Mouse (Mus musculus) CH12.LX (cell line): ENCODE results near the gene Oaz3. TPM values are rescaled to one million over a fixed set of nuclear protein-coding genes. Genes with fewer than 3 reads are reported as not detected.

ENCODE experiments used
- DNase-seq: peaks from one replicate; pipeline ENCODE4 v3.0.0-alpha.2; 2013; ENCODE audit errors: extremely low read depth
- H3K27ac ChIP-seq: 2 replicates; pipeline ENCODE4 v1.5.1; 2012; ENCODE audit warnings: low read depth, mild to moderate bottlenecking, control low read depth, moderate library complexity; ENCODE audit not compliant: insufficient read depth
- H3K27me3 ChIP-seq: replicated peaks from 2 replicates; pipeline ENCODE3; 2012; ENCODE audit warnings: inconsistent platforms
- H3K36me3 ChIP-seq, 2 experiments: replicated peaks in 1 of 2; 2 replicates each; pipeline versions ENCODE3 to v1.6.1; 2012; ENCODE audit warnings: inconsistent platforms in 1 of 2, low read length in 1 of 2, mild to moderate bottlenecking in 1 of 2, mixed read lengths in 1 of 2, moderate library complexity in 1 of 2; ENCODE audit not compliant: control insufficient read depth in 1 of 2, insufficient read depth in 1 of 2
- H3K4me1 ChIP-seq, 2 experiments: 2 replicates each; pipeline ENCODE4 v1.6.1; 2012; ENCODE audit warnings: inconsistent platforms in 1 of 2, moderate library complexity in 1 of 2; ENCODE audit not compliant: insufficient read depth in 2 of 2, control insufficient read depth in 1 of 2
- H3K4me2 ChIP-seq: 2 replicates; pipeline ENCODE4 v1.6.1; 2012; ENCODE audit warnings: low read depth, mild to moderate bottlenecking, control low read depth; ENCODE audit not compliant: poor library complexity, insufficient read depth, severe bottlenecking
- H3K4me3 ChIP-seq, 3 experiments: fragments of 150-350 bp in 1 of 3; sonication (generic) in 1 of 3; replicated peaks in 1 of 3; 2 replicates each; pipeline versions ENCODE3 to v1.5.1; 2011 to 2012; ENCODE audit warnings: low read depth in 2 of 3, low read length in 2 of 3, mild to moderate bottlenecking in 2 of 3, moderate library complexity in 2 of 3, control low read depth in 1 of 3, improper control_type of control experiment in 1 of 3, inconsistent platforms in 1 of 3, mixed read lengths in 1 of 3; ENCODE audit not compliant: poor library complexity in 1 of 3
- H3K79me2 ChIP-seq: replicated peaks from 2 replicates; pipeline ENCODE4 v1.6.1; 2012; ENCODE audit warnings: mild to moderate bottlenecking, moderate library complexity; ENCODE audit not compliant: control insufficient read depth, poor library complexity, insufficient read depth, severe bottlenecking; ENCODE audit errors: extremely low read depth
- H3K9ac ChIP-seq: 2 replicates; pipeline ENCODE4 v1.6.1; 2012; ENCODE audit warnings: low read depth, mild to moderate bottlenecking, control low read depth, moderate library complexity; ENCODE audit not compliant: insufficient read depth
- H3K9me3 ChIP-seq: replicated peaks from 2 replicates; pipeline ENCODE3; 2012; ENCODE audit warnings: low read length, inconsistent platforms, mixed read lengths
- BHLHE40 ChIP-seq: IDR thresholded peaks from 2 replicates; pipeline ENCODE4 v1.6.1; 2011; ENCODE audit warnings: mild to moderate bottlenecking, low read depth, low read length, improper control_type of control experiment
- CHD1 ChIP-seq: IDR thresholded peaks from 2 replicates; pipeline ENCODE4 v1.6.1; 2012; ENCODE audit warnings: low read depth, low read length, improper control_type of control experiment, inconsistent platforms
- CHD2 ChIP-seq: IDR thresholded peaks from 2 replicates; pipeline ENCODE4 v1.6.1; 2011; ENCODE audit warnings: low read length, improper control_type of control experiment
- CTCF ChIP-seq, 2 experiments: IDR thresholded peaks in 1 of 2; conservative IDR thresholded peaks in 1 of 2; 2 replicates each; pipeline ENCODE4 v1.5.1; 2011 to 2012; ENCODE audit warnings: low read depth in 2 of 2, low read length in 2 of 2, improper control_type of control experiment in 1 of 2, inconsistent platforms in 1 of 2, mild to moderate bottlenecking in 1 of 2, moderate library complexity in 1 of 2
- E2F4 ChIP-seq: IDR thresholded peaks from 2 replicates; pipeline ENCODE4 v1.6.1; 2011; ENCODE audit warnings: low read depth, low read length, improper control_type of control experiment; ENCODE audit not compliant: insufficient replicate concordance
- ELF1 ChIP-seq: IDR thresholded peaks from 2 replicates; pipeline ENCODE4 v1.6.1; 2014; ENCODE audit warnings: low read depth, mild to moderate bottlenecking, inconsistent platforms, low read length, improper control_type of control experiment
- EP300 ChIP-seq: IDR thresholded peaks from 2 replicates; pipeline ENCODE4 v1.6.1; 2011; ENCODE audit warnings: low read length, improper control_type of control experiment
- GABPA ChIP-seq: IDR thresholded peaks from 2 replicates; pipeline ENCODE4 v1.6.1; 2012; ENCODE audit warnings: low read depth, low read length, improper control_type of control experiment, inconsistent platforms; ENCODE audit not compliant: insufficient replicate concordance
- HCFC1 ChIP-seq: IDR thresholded peaks from 2 replicates; pipeline ENCODE4 v1.6.1; 2012; ENCODE audit warnings: low read depth, mild to moderate bottlenecking, inconsistent platforms, low read length, improper control_type of control experiment
- IRF4 ChIP-seq: IDR thresholded peaks from 2 replicates; pipeline ENCODE4 v1.6.1; 2014; ENCODE audit warnings: low read depth, mild to moderate bottlenecking, inconsistent platforms, low read length, improper control_type of control experiment
- JUN ChIP-seq: IDR thresholded peaks from 2 replicates; pipeline ENCODE4 v1.6.1; 2011; ENCODE audit warnings: low read depth, mild to moderate bottlenecking, low read length, improper control_type of control experiment, moderate library complexity; ENCODE audit not compliant: insufficient read depth
- JUND ChIP-seq: conservative IDR thresholded peaks from 2 replicates; pipeline ENCODE4 v1.6.1; 2011; ENCODE audit warnings: low read depth, low read length, improper control_type of control experiment
- KAT2A ChIP-seq: IDR thresholded peaks from 2 replicates; pipeline ENCODE4 v1.6.1; 2012; ENCODE audit warnings: low read length, improper control_type of control experiment, inconsistent platforms; ENCODE audit not compliant: insufficient replicate concordance
- MAFK ChIP-seq: IDR thresholded peaks from 2 replicates; pipeline ENCODE4 v1.6.1; 2011; ENCODE audit warnings: low read length, improper control_type of control experiment; ENCODE audit not compliant: insufficient replicate concordance
- MAX ChIP-seq: IDR thresholded peaks from 2 replicates; pipeline ENCODE4 v1.6.1; 2011; ENCODE audit warnings: low read length, improper control_type of control experiment
- MAZ ChIP-seq: IDR thresholded peaks from 2 replicates; pipeline ENCODE4 v1.6.1; 2012; ENCODE audit warnings: low read depth, mild to moderate bottlenecking, inconsistent platforms, low read length, improper control_type of control experiment, moderate library complexity
- MEF2A ChIP-seq: IDR thresholded peaks from 2 replicates; pipeline ENCODE4 v1.6.1; 2014; ENCODE audit warnings: low read depth, mild to moderate bottlenecking, inconsistent platforms, low read length, improper control_type of control experiment, borderline replicate concordance
- MXI1 ChIP-seq: IDR thresholded peaks from 2 replicates; pipeline ENCODE4 v1.6.1; 2011; ENCODE audit warnings: mild to moderate bottlenecking, low read depth, low read length, improper control_type of control experiment
- MYC ChIP-seq: IDR thresholded peaks from 2 replicates; pipeline ENCODE4 v1.6.1; 2011; ENCODE audit warnings: low read depth, mild to moderate bottlenecking, improper control_type of control experiment, low read length
- NELFE ChIP-seq: IDR thresholded peaks from 2 replicates; pipeline ENCODE4 v1.6.1; 2011; ENCODE audit warnings: low read depth, low read length, improper control_type of control experiment
- NRF1 ChIP-seq: IDR thresholded peaks from 2 replicates; pipeline ENCODE4 v1.6.1; 2014; ENCODE audit warnings: low read depth, mild to moderate bottlenecking, inconsistent platforms, low read length, improper control_type of control experiment, moderate library complexity
- PAX5 ChIP-seq: IDR thresholded peaks from 2 replicates; pipeline ENCODE4 v1.6.1; 2012; ENCODE audit warnings: low read length, inconsistent platforms, mixed read lengths
- POLR2A ChIP-seq: IDR thresholded peaks from 2 replicates; pipeline ENCODE4 v1.6.1; 2011; ENCODE audit warnings: low read depth, mild to moderate bottlenecking, improper control_type of control experiment, low read length
- POLR2AphosphoS2 ChIP-seq: IDR thresholded peaks from 2 replicates; pipeline ENCODE4 v1.6.1; 2011; ENCODE audit warnings: low read depth, low read length, improper control_type of control experiment
- RAD21 ChIP-seq: IDR thresholded peaks from 2 replicates; pipeline ENCODE4 v1.6.1; 2011; ENCODE audit warnings: low read depth, mild to moderate bottlenecking, low read length, improper control_type of control experiment, moderate library complexity
- RCOR1 ChIP-seq: conservative IDR thresholded peaks from 2 replicates; pipeline ENCODE4 v1.6.1; 2012; ENCODE audit warnings: low read depth, mild to moderate bottlenecking, inconsistent platforms, low read length, improper control_type of control experiment
- SIN3A ChIP-seq: IDR thresholded peaks from 2 replicates; pipeline ENCODE4 v1.6.1; 2012; ENCODE audit warnings: low read length, improper control_type of control experiment, inconsistent platforms
- SMC3 ChIP-seq: IDR thresholded peaks from 2 replicates; pipeline ENCODE4 v1.6.1; 2011; ENCODE audit warnings: low read depth, low read length, improper control_type of control experiment
- TBP ChIP-seq: conservative IDR thresholded peaks from 2 replicates; pipeline ENCODE4 v1.6.1; 2011; ENCODE audit warnings: low read depth, low read length, improper control_type of control experiment
- TCF12 ChIP-seq: IDR thresholded peaks from 2 replicates; pipeline ENCODE4 v1.6.1; 2014; ENCODE audit warnings: low read depth, mild to moderate bottlenecking, inconsistent platforms, low read length, improper control_type of control experiment
- UBTF ChIP-seq: IDR thresholded peaks from 2 replicates; pipeline ENCODE4 v1.6.1; 2012; ENCODE audit warnings: low read depth, mild to moderate bottlenecking, inconsistent platforms, low read length, improper control_type of control experiment, moderate library complexity
- USF1 ChIP-seq: IDR thresholded peaks from 2 replicates; pipeline ENCODE4 v1.6.1; 2014; ENCODE audit warnings: low read depth, mild to moderate bottlenecking, inconsistent platforms, low read length, improper control_type of control experiment
- USF2 ChIP-seq: conservative IDR thresholded peaks from 2 replicates; pipeline ENCODE4 v1.6.1; 2011; ENCODE audit warnings: low read depth, low read length, improper control_type of control experiment
- ZC3H11A ChIP-seq: IDR thresholded peaks from 2 replicates; pipeline ENCODE4 v1.6.1; 2012; ENCODE audit warnings: low read depth, mild to moderate bottlenecking, inconsistent platforms, low read length, improper control_type of control experiment
- ZKSCAN1 ChIP-seq: IDR thresholded peaks from 2 replicates; pipeline ENCODE4 v1.6.1; 2012; ENCODE audit warnings: low read depth, inconsistent platforms, low read length, improper control_type of control experiment, borderline replicate concordance
- ZMIZ1 ChIP-seq: IDR thresholded peaks from 2 replicates; pipeline ENCODE4 v1.6.1; 2012; ENCODE audit warnings: low read depth, mild to moderate bottlenecking, inconsistent platforms, low read length, improper control_type of control experiment
- ZNF384 ChIP-seq: IDR thresholded peaks from 2 replicates; pipeline ENCODE4 v1.6.1; 2012; ENCODE audit warnings: low read depth, low read length, improper control_type of control experiment, inconsistent platforms
- dilution Hi-C: fragments of 300-500 bp; cut with MboI; formaldehyde crosslinking; loops from 2 replicates; pipeline ENCODE4 v1.14.3; 2020; ENCODE audit warnings: low sequenced_read_pairs; ENCODE audit not compliant: extremely low pct_unique_long_range_greater_than_20kb, extremely low pct_ligation_motif_present
- in situ Hi-C: fragments of 300-500 bp; cut with MboI; formaldehyde crosslinking; loops from 3 replicates; pipeline ENCODE4 v1.14.3; 2019; ENCODE audit warnings: low sequenced_read_pairs, low pct_ligation_motif_present, low pct_unique_long_range_greater_than_20kb, mixed read lengths
- polyA plus RNA-seq: library from polyadenylated mRNA; unstranded; fragments of >175 nt; gene quantifications from 2 replicates; pipeline ENCODE4 v1.2.1, GENCODE M21; 2012; ENCODE audit warnings: low read depth; ENCODE audit not compliant: insufficient read length
- total RNA-seq, 2 experiments: library from RNA; depleted of rRNA; stranded (reverse); fragments of 300-350 nt in 1 of 2; fragments of >200 nt in 1 of 2; gene quantifications; 2 replicates each; pipeline ENCODE4 v1.2.3; 2012 to 2014

Oaz3 gene
- total and polyA plus RNA-seq, 3 experiments: 0.51 to 0.71 TPM; not detected in 1

DNA sequence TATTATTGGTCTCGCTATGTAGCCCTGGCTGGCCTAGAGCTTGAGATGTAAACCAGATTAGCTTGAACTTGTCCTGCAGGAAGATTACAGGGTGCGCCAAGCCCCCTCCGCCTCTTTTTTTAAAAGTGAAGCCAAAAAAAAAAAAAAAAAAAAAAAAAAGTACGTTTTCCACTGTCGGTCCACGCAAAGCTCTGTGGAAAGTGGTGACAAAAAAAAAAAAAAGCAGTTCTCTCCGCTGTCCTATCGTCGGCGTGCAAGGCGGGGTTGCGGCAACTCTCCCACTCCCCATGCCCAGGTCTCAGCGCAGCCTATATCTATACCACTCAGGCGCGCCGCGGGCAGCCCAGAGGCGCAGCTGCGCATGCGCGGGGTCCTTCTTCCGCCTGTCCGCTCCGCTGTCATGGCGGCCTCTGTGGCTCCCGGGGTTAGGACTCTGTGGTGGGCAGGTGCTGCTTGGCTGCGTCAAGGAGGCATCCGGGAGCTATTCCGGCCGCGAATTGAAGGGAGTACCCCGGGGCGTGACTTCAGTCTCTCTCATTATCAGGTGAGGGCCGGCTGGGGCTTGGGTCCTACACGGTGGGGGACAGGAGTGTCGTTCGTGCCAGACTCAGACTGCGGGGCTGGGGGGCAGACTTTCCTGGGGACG, 641 bp downstream of the Oaz3 start, which contains the start of gene Mrpl9:
Gene Mrpl9 (plus strand): TSS at position 368 of the 646 bp plus-strand sequence.
- Histone ChIP-seq H3K9me3 (peaks cover 4% of the 10 kb centered on the region), H3K4me2 (peak within 1 kb of the TSS; percentile 71), H3K79me2 (peaks cover 15% of the 10 kb centered on the region), H3K9ac (peak within 1 kb of the TSS; percentile 75), H3K27ac (peak within 1 kb of the TSS; percentile 2; the same call in 1 of the 2 replicates), H3K27me3 (peaks cover 1% of the 10 kb centered on the region), H3K4me3 (peak within 1 kb of the TSS; percentile 93 to 98 (median 96)), H3K4me1 (peaks cover 6 to 14% of the 10 kb centered on the region in 2 experiments; a peak in 3 of 4 replicates)
- DNase-seq: peak; percentile 93
- dilution Hi-C loops (no loop called here), in situ Hi-C loops (no loop called here)
- peak; percentile 44 for TF ChIP-seq IRF4
- no peak for TF ChIP-seq ZC3H11A
- TF ChIP-seq USF1: no peak
- TF ChIP-seq BHLHE40: no peak
- TF ChIP-seq E2F4: no peak
- no peak for TF ChIP-seq RCOR1
- peak; percentile 84 for TF ChIP-seq HCFC1
- peak; percentile 74; the same call in 1 of the 2 replicates for TF ChIP-seq KAT2A
- peak; percentile 89 for TF ChIP-seq ZMIZ1
- peak; percentile 85 for TF ChIP-seq TBP
- no peak for TF ChIP-seq JUND
- TF ChIP-seq MAX: peak; percentile 90
- 0 out of 2 replicates have a peak, but pooled peaks have one; percentile 52 for TF ChIP-seq MAZ
- peak; percentile 66; the same call in 1 of the 2 replicates for TF ChIP-seq POLR2AphosphoS2
- TF ChIP-seq PAX5: no peak
- TF ChIP-seq ZKSCAN1: no peak
- no peak for TF ChIP-seq CTCF (conservative IDR thresholded peaks at IDR 0.05 in 1 of 2, IDR thresholded peaks at IDR 0.05 in 1 of 2; ENCODE audit: low read depth in 2 of 2, low read length in 2 of 2)
- TF ChIP-seq UBTF: no peak
- no peak for TF ChIP-seq RAD21
- no peak for TF ChIP-seq JUN
- TF ChIP-seq TCF12: peak; percentile 95
- peak; percentile 99 for TF ChIP-seq NRF1
- 0 out of 2 replicates have a peak, but pooled peaks have one; percentile 41 for TF ChIP-seq MYC
- 0 out of 2 replicates have a peak, but pooled peaks have one; percentile 30 for TF ChIP-seq MEF2A
- TF ChIP-seq GABPA: no peak
- TF ChIP-seq CHD1: no peak
- peak; percentile 88 for TF ChIP-seq ELF1
- no peak for TF ChIP-seq EP300
- TF ChIP-seq NELFE: peak; percentile 97
- TF ChIP-seq ZNF384: peak; percentile 99
- TF ChIP-seq CHD2: no peak
- peak; percentile 63 for TF ChIP-seq MXI1
- no peak for TF ChIP-seq SMC3
- TF ChIP-seq SIN3A: peak; percentile 62
- TF ChIP-seq USF2: no peak
- no peak for TF ChIP-seq MAFK
- TF ChIP-seq POLR2A: peak; percentile 97
- TF ChIP-seq, all 38 proteins: peak for 18
- H3K36me3 ChIP-seq: peaks cover 27 to 38% of the 10 kb centered on the region in 2 experiments
